Mouse (Mus musculus) heart, adult 2 months (tissue): ENCODE results near the gene Osbpl10. TPM values are rescaled to one million over a fixed set of nuclear protein-coding genes. Genes with fewer than 3 reads are reported as not detected.

Experiments used
- DNase-seq, 2 experiments: peaks; one replicate each; pipeline ENCODE4 v3.0.0; 2021
- H3K27ac ChIP-seq: fragments of 200-600 bp; 2 replicates; pipeline ENCODE4 v1.8.1; 2022
- H3K27me3 ChIP-seq: fragments of 200-500 bp; 2 replicates; pipeline ENCODE4 v1.6.1; 2012; ENCODE audit warnings: mild to moderate bottlenecking, low read length, inconsistent platforms, mixed read lengths; ENCODE audit not compliant: control insufficient read depth, insufficient read depth
- H3K36me3 ChIP-seq: fragments of 200-500 bp; 2 replicates; pipeline ENCODE4 v1.6.1; 2012; ENCODE audit warnings: low read length, inconsistent platforms; ENCODE audit not compliant: control insufficient read depth, insufficient read depth
- H3K4me1 ChIP-seq: fragments of 200-500 bp; 2 replicates; pipeline ENCODE4 v1.6.1; 2011; ENCODE audit warnings: low read length; ENCODE audit not compliant: control insufficient read depth, insufficient read depth
- H3K4me3 ChIP-seq: fragments of 200-600 bp; 2 replicates; pipeline ENCODE4 v1.8.1; 2022
- H3K79me2 ChIP-seq: fragments of 200-500 bp; replicated peaks from 2 replicates; pipeline ENCODE4 v1.6.1; 2012; ENCODE audit warnings: mild to moderate bottlenecking, inconsistent platforms, low read length, moderate library complexity, mixed read lengths; ENCODE audit not compliant: control insufficient read depth, insufficient read depth
- H3K9ac ChIP-seq: fragments of 200-500 bp; 2 replicates; pipeline ENCODE4 v1.6.1; 2012; ENCODE audit warnings: low read depth, mild to moderate bottlenecking, control low read depth, inconsistent platforms, low read length, mixed read lengths
- CTCF ChIP-seq: fragments of 200-600 bp; IDR thresholded peaks from 2 replicates; pipeline ENCODE4 v1.8.1; 2022; ENCODE audit warnings: antibody characterized with exemption, mild to moderate bottlenecking, moderate library complexity
- EP300 ChIP-seq: fragments of 200-500 bp; IDR thresholded peaks from 2 replicates; pipeline ENCODE4 v1.6.1; 2011; ENCODE audit warnings: low read depth, low read length, control low read depth; ENCODE audit not compliant: insufficient read depth
- POLR2A ChIP-seq: fragments of 200-500 bp; IDR thresholded peaks from 2 replicates; pipeline ENCODE4 v1.6.1; 2011; ENCODE audit warnings: mild to moderate bottlenecking, low read depth, low read length, control low read depth; ENCODE audit not compliant: insufficient read depth
- WGBS: fragments of 180-500 bp; shearing (Covaris S2); methylation state at CpG from one replicate; pipeline ENCODE4 v1.1.7; 2018; 5-methylcytosine and 5-hydroxymethylcytosine counted together
- intact Hi-C: fragments of 180-260 bp; cut with DNase I; formaldehyde crosslinking; loops from one replicate; pipeline ENCODE4 v1.15.1; 2025
- polyA plus RNA-seq: library from polyadenylated mRNA; depleted of rRNA; stranded (reverse); fragments of >200 nt; gene quantifications from 2 replicates; pipeline ENCODE4 v1.2.3, GENCODE M21; 2012
- total RNA-seq, 2 experiments: library from RNA; stranded (reverse); gene quantifications; 2 replicates each; pipeline ENCODE4 v1.2.3; 2021

Osbpl10 gene
- total and polyA plus RNA-seq, 3 experiments: 1.4 to 3.4 (median 2.0) TPM

GRCm38 (mm10) chr9:115210535-115210934 lies 232.2 kb downstream of the Osbpl10 start:
- Histone ChIP-seq H3K4me1 (no peaks in the 10 kb centered on the region), H3K27ac (no peak overlapping the region), H3K4me3 (no peak overlapping the region), H3K79me2 (no peaks in the 10 kb centered on the region), H3K36me3 (no peaks in the 10 kb centered on the region), H3K9ac (no peak overlapping the region), H3K27me3 (no peaks in the 10 kb centered on the region)
- TF ChIP-seq CTCF (no peak), POLR2A (no peak), EP300 (no peak)
- WGBS: 88% methylated on average over 12 of the region's 12 CpGs
- intact Hi-C loops: no loop called here
- DNase-seq: no peak

GRCm38 (mm10) chr9:115213755-115214264 lies 235.4 kb downstream of the Osbpl10 start:
- Histone ChIP-seq H3K9ac (no peak overlapping the region), H3K79me2 (no peaks in the 10 kb centered on the region), H3K4me1 (no peaks in the 10 kb centered on the region), H3K27ac (no peak overlapping the region), H3K27me3 (no peaks in the 10 kb centered on the region), H3K36me3 (no peaks in the 10 kb centered on the region), H3K4me3 (no peak overlapping the region)
- 88% methylated on average over 5 of the region's 5 CpGs for WGBS
- intact Hi-C loops: no loop called here
- TF ChIP-seq EP300: no peak
- TF ChIP-seq CTCF: 0 out of 2 replicates have a peak, but pooled peaks have one; percentile 5
- DNase-seq: no peak

GRCm38 (mm10) chr9:115214572-115215571 lies 236.5 kb downstream of the Osbpl10 start:
- no peak for DNase-seq
- WGBS: 39% methylated on average over 7 of the region's 7 CpGs
- Histone ChIP-seq H3K79me2 (no peaks in the 10 kb centered on the region), H3K9ac (no peak overlapping the region), H3K27ac (no peak overlapping the region), H3K4me3 (no peak overlapping the region), H3K4me1 (no peaks in the 10 kb centered on the region), H3K36me3 (no peaks in the 10 kb centered on the region), H3K27me3 (no peaks in the 10 kb centered on the region)
- intact Hi-C loops: no loop called here
- TF ChIP-seq CTCF: no peak
- no peak for TF ChIP-seq EP300
- no peak for TF ChIP-seq POLR2A

GRCm38 (mm10) chr9:115215830-115216701 lies 237.7 kb downstream of the Osbpl10 start:
- intact Hi-C loops: no loop called here
- H3K27me3 ChIP-seq: no peaks in the 10 kb centered on the region

GRCm38 (mm10) chr9:115217984-115218383 lies 239.6 kb downstream of the Osbpl10 start:
- Histone ChIP-seq H3K27me3 (no peaks in the 10 kb centered on the region), H3K27ac (no peak overlapping the region), H3K79me2 (no peaks in the 10 kb centered on the region), H3K4me1 (no peaks in the 10 kb centered on the region), H3K9ac (no peak overlapping the region), H3K4me3 (no peak overlapping the region), H3K36me3 (no peaks in the 10 kb centered on the region)
- WGBS: 61% methylated on average over 9 of the region's 9 CpGs
- no peak for DNase-seq
- intact Hi-C loops: no loop called here
- TF ChIP-seq POLR2A (no peak), CTCF (no peak), EP300 (no peak)

More at GRCm38 (mm10) chr9:115215830-115216701, 237.7 kb downstream of the Osbpl10 start:
- no peak for DNase-seq
- no peak overlapping the region for H3K4me3 ChIP-seq
- no peaks in the 10 kb centered on the region for H3K4me1 ChIP-seq
- 69% methylated on average over 21 of the region's 21 CpGs for WGBS
- H3K27ac ChIP-seq: no peak overlapping the region
- H3K9ac ChIP-seq: no peak overlapping the region
- H3K36me3 ChIP-seq: no peaks in the 10 kb centered on the region
- TF ChIP-seq CTCF: no peak
- H3K79me2 ChIP-seq: no peaks in the 10 kb centered on the region
